Mouse (Mus musculus) cortical plate, adult 2 months (tissue): Measurements from ENCODE around the gene Golga5. TPM values are rescaled to one million over a fixed set of nuclear protein-coding genes. Genes with fewer than 3 reads are reported as not detected.

Experiments
- H3K27ac ChIP-seq: fragments of 200-500 bp; 2 replicates; pipeline ENCODE4 v1.5.1; 2012; ENCODE audit warnings: low read length, control low read depth, inconsistent platforms; ENCODE audit not compliant: insufficient read depth
- H3K4me1 ChIP-seq: fragments of 200-500 bp; 2 replicates; pipeline ENCODE4 v1.6.1; 2011; ENCODE audit warnings: low read length; ENCODE audit not compliant: control insufficient read depth, insufficient read depth
- H3K4me3 ChIP-seq: fragments of 200-500 bp; 2 replicates; pipeline ENCODE4 v1.5.1; 2011; ENCODE audit warnings: mild to moderate bottlenecking, low read length, control low read depth; ENCODE audit not compliant: insufficient read depth
- CTCF ChIP-seq: fragments of 200-500 bp; IDR thresholded peaks from 2 replicates; pipeline ENCODE4 v1.5.1; 2011; ENCODE audit warnings: mild to moderate bottlenecking, control low read depth, low read length; ENCODE audit not compliant: insufficient read depth; ENCODE audit errors: extremely low read depth
- POLR2A ChIP-seq: fragments of 200-500 bp; IDR thresholded peaks from 2 replicates; pipeline ENCODE4 v1.6.1; 2011; ENCODE audit warnings: mild to moderate bottlenecking, low read length, control low read depth; ENCODE audit not compliant: insufficient read depth; ENCODE audit errors: extremely low read depth
- polyA plus RNA-seq: library from polyadenylated mRNA; depleted of rRNA; stranded (reverse); fragments of >200 nt; gene quantifications from 2 replicates; pipeline ENCODE4 v1.2.3, GENCODE M21; 2012

The Golga5 gene
- polyA plus RNA-seq, 1 experiment = 23.4 TPM

- TF ChIP-seq POLR2A (no peak), CTCF (no peak)
- Histone ChIP-seq H3K27ac (no peak overlapping the region), H3K4me3 (no peak overlapping the region), H3K4me1 (no peaks in the 10 kb centered on the region)
Measured at GRCm38 (mm10) chr12:102501848-102502595, 33.1 kb downstream of the Golga5 start.

DNA sequence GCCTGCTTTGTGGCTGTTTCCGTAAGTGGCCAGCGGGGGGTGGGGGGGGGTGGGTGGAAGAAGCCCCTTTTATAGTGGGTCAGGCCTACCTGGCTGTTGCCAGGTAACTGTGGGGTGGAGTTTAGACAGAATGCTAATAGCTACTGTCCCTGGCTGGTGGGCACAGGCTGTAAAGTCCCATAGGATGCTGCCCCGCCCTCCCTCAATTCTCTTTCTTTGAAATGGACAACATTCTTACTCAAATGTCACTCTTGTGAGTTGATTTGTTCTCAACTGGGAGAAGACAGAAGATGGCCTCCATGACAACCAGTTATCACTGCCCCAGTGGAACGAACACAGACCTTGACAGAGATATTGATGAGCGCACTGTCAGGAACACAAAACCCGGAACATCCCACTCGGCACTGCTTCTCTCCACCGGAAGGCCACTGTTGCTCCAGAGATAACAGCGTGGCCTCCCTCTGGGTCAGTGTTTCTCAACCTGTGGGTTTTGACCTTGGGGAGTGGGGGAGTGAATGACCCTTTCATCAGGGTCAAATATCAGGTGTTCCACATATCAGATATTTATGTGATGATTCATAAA is 36.3 kb downstream of the Golga5 start:
- H3K27ac ChIP-seq = no peak overlapping the region
- H3K4me1 ChIP-seq = no peaks in the 10 kb centered on the region
- TF ChIP-seq CTCF = no peak
- no peak overlapping the region for H3K4me3 ChIP-seq

DNA sequence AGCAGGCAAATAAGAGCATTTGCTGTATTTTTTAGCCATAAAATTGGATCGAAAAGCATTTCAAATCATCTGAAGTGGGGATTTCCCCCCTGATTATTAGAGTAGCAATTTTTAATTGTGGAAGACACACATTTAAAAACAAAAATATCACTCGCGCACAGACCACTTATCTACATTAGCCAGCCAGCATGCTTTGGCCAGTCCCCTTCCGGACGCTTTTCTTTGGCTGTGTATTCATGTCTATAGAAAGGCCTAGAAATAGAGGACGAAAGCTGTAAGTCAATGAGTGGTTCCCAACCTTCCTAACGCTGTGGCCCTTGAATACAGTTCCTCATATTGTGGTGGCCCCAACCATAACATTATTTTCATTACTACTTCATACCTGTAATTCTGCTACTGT is 37.0 kb downstream of the Golga5 start:
- H3K4me1 ChIP-seq = no peaks in the 10 kb centered on the region
- no peak overlapping the region for H3K4me3 ChIP-seq
- no peak for TF ChIP-seq POLR2A
- no peak for TF ChIP-seq CTCF
- no peak overlapping the region for H3K27ac ChIP-seq

- TF ChIP-seq CTCF = no peak
- TF ChIP-seq POLR2A = no peak
- Histone ChIP-seq H3K4me1 (no peaks in the 10 kb centered on the region), H3K4me3 (no peak overlapping the region), H3K27ac (no peak overlapping the region)
Measured at GRCm38 (mm10) chr12:102511363-102511762, 42.4 kb downstream of the Golga5 start.

GRCm38 (mm10) chr12:102514151-102514550 is 45.2 kb downstream of the Golga5 start:
- Histone ChIP-seq H3K27ac (no peak overlapping the region), H3K4me3 (no peak overlapping the region), H3K4me1 (no peaks in the 10 kb centered on the region)
- TF ChIP-seq POLR2A = no peak
- TF ChIP-seq CTCF = no peak

- TF ChIP-seq POLR2A = no peak
- TF ChIP-seq CTCF = no peak
- Histone ChIP-seq H3K27ac (no peak overlapping the region), H3K4me3 (no peak overlapping the region), H3K4me1 (no peaks in the 10 kb centered on the region)
Measured at GRCm38 (mm10) chr12:102514751-102515150, 45.8 kb downstream of the Golga5 start.

DNA sequence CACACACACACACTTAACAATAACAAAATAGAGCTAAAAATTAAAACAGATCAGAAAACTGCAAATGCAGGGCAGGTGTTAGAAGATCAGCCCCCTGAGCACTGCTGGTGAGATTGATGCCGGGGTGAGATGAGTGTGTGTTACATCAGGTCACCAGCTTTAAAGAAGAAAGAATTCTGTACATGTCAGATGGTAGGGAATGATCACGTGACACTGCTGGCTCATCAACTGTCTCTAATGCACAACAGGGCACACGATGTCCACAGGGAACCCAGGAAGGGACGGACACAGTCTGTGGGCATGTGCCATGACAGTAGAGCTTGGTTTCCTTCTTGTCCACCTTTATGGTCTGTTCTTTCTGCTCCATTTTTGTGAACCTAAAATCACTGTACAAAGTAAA is 47.2 kb downstream of the Golga5 start:
- Histone ChIP-seq H3K4me1 (no peaks in the 10 kb centered on the region), H3K27ac (no peak overlapping the region), H3K4me3 (no peak overlapping the region)
- no peak for TF ChIP-seq POLR2A
- TF ChIP-seq CTCF = no peak

DNA sequence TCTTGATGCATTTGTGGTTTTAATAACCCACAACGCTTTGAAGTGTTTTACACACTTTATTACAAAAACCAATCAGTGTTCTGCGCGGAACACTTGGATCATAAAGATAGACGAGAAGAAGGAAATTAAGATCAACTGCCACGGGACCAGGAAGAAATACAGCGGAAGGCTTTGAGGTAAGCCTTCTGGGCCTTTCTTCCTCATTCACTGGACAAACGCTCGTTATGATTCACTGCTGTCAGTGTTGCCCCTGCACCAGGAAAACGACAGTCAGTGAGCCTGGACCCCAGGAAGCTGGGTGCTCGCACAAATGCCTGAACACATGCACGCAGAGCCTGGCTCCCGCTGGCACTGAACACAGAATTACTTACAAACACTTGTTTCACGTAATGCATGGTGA is 48.7 kb downstream of the Golga5 start:
- Histone ChIP-seq H3K4me1 (no peaks in the 10 kb centered on the region), H3K4me3 (no peak overlapping the region), H3K27ac (no peak overlapping the region)
- no peak for TF ChIP-seq CTCF
- TF ChIP-seq POLR2A = no peak

GRCm38 (mm10) chr12:102519929-102520720 is 51.2 kb downstream of the Golga5 start:
- Histone ChIP-seq H3K27ac (no peak overlapping the region), H3K4me3 (no peak overlapping the region), H3K4me1 (no peaks in the 10 kb centered on the region)
- TF ChIP-seq CTCF (no peak), POLR2A (no peak)
